Mouse (Mus musculus) v-Abl transformed pro-B cells (cell line): ENCODE data around the gene Gpr15.

ENCODE experiments used
- in situ Hi-C, 2 experiments: fragments of 400-800 bp; cut with MboI; formaldehyde crosslinking; loops; one replicate each; pipeline ENCODE4 v1.15.1; 2025; ENCODE audit not compliant: unreplicated experiment in 2 of 2

Gene Gpr15

DNA sequence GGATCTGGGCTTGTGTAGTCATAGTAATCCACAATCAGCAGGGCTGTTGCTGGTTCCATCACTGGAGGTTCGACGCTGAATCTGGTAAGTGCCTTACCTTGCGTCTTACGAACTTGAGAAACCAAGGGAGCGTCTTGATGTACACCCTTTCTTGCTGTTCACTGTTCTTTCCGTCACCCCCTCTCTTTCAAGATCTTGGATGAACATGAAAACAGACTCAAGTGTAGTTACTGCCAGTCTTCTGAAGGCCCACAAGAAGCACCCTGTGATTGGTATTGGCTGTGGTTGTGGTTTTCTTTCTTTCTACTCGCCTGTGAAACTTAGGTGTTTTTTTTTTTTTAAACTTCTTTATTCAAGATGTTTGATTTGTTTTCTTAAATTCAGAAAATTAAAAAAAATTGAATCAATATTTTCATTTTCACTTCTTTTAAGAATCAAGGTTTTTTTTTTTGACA lies at the start of gene Gpr15:
Gene Gpr15, minus strand, starts transcription at position 405 of the 455 bp plus-strand sequence.
- in situ Hi-C loops = no loop called here

- in situ Hi-C loops = loop anchor here (10.0 to 25.0 kb wide), 3 partner anchors 476 to 624 kb away; no protein-coding TSS in a partner anchor
Measured at GRCm38 (mm10) chr16:58763076-58763475, 44.2 kb upstream of the Gpr15 start, which contains the start of gene Olfr172. Olfr172 (minus strand) TSS chr16:58763176.

DNA sequence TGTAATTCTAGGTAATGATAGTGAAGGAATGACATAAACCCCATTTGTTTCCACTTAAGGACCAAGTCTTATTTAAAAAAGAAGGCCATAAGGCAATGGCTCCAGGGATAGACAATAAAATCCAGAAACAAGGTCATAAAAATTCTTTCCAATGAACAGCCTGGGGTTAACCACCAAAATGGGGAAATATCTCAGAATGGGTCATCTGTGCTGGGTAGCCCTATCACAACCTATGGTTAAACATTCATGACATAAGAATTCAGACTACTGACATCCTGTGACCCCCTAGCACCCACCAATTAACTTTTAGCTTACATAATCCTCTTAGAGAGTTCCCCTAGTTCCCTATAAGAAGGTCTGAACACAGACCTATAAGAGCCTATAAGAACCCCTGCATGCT lies 37.3 kb upstream of the Gpr15 start:
- in situ Hi-C loops = loop anchor here (25.0 kb wide), 2 partner anchors 469 to 631 kb away; no protein-coding TSS in a partner anchor

DNA sequence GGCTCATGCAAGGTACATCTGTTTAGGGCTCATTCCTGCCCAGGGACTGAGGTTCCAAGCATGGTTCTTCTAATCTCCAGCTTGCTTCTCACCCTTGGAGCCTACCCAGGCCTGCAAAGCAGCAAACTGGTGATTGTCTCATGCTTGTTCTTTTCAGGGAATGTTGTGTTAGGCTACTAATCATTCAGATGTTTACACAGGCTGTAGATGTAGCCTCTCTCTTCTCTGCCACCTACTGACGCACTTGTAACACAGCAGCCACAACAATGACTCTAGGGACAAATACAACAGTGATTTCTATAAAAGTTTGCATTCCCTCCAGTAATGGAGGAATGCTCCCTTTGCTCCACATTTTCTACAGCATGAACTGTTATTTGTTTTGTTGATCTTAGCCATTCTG lies 32.4 kb upstream of the Gpr15 start:
- in situ Hi-C loops = loop anchor here (5.0 to 25.0 kb wide), 5 partner anchors 51 to 636 kb away; partner anchors contain the start of gene Olfr173 (in 1 of the 2)

- in situ Hi-C loops = no loop called here
Measured at GRCm38 (mm10) chr16:58746715-58747114, 27.8 kb upstream of the Gpr15 start.

- in situ Hi-C loops = no loop called here
Measured at GRCm38 (mm10) chr16:58740751-58741150, 21.9 kb upstream of the Gpr15 start.

GRCm38 (mm10) chr16:58738800-58739199 lies 19.9 kb upstream of the Gpr15 start:
- in situ Hi-C loops = loop anchor here in 1 of 2 experiments (5.0 kb wide), 1 partner anchor 281 kb away; no protein-coding TSS in a partner anchor

DNA sequence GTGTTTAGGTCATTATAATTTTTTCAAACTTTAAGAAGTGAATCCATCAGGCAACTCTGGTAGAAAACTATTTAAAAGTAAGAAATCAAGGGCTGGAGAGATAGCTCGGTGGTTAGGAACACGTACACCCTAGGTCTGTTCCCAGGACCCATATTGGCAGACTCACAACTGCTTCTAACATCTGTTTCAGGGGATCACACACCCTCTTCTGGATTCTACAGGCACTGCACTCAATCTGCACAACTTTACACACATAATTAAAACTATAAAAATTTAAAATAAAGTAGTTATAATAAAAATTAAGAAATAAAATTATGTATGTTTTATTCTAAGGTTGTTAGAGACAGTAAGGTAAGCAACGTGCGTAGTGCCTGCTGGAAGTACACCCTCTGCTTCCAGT lies 19.3 kb upstream of the Gpr15 start:
- in situ Hi-C loops = loop anchor here in 1 of 2 experiments (5.0 kb wide), 1 partner anchor 281 kb away; no protein-coding TSS in a partner anchor

GRCm38 (mm10) chr16:58728176-58728671 lies 9.4 kb upstream of the Gpr15 start:
- in situ Hi-C loops = loop anchor here (5.0 kb wide), 2 partner anchors 51 to 56 kb away; partner anchors contain the start of gene Cpox (in 1 of the 2)

- in situ Hi-C loops = loop anchor here (5.0 kb wide), 2 partner anchors 50 to 55 kb away; partner anchors contain the start of gene Cpox (in 1 of the 2)
Measured at GRCm38 (mm10) chr16:58727477-58728131, 8.7 kb upstream of the Gpr15 start, which contains the start of gene Cldnd1. Cldnd1 (plus strand) TSS chr16:58727910.

DNA sequence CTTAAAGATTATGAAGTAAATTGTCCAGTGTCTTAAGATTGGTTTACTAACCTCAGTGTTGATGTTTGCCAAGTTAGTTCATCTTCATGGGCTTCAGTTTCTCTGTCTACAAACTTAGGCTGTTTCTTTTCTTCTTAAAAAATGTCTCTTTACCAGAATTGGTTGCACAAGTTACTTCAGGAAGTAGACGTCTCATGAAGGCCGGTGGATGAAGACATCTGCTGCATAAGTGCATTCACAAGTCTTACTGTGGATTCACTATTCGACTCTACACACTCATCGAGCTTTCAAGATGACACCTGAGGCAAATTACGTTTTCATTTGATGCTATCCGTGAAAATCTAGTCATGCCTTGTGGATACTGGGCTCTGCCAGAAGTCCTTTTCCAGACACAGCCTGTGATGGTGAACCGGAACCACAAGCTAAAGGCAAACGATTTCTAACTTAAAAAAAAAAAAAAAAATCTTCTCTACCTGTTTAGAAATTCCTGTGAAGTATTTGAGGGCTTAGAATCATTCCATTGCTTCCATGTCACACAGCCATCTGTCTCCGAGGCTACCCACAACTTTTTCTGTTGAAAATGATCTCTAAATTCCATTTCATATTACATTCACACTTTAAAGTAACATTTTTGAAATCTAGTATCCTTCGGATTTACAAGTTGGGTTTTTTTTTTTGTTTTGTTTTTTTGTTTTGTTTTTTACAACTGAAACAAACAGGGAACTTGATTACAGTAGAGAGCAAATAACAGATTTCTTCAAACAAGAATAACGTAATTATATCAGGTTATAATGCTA lies 8.0 kb upstream of the Gpr15 start:
- in situ Hi-C loops = loop anchor here (5.0 kb wide), 2 partner anchors 50 to 55 kb away; partner anchors contain the start of gene Cpox (in 1 of the 2)

- in situ Hi-C loops = no loop called here
Measured at GRCm38 (mm10) chr16:58722292-58722691, 3.4 kb upstream of the Gpr15 start.

- in situ Hi-C loops = no loop called here
Measured at GRCm38 (mm10) chr16:58715018-58715417, 3.9 kb downstream of the Gpr15 start.

DNA sequence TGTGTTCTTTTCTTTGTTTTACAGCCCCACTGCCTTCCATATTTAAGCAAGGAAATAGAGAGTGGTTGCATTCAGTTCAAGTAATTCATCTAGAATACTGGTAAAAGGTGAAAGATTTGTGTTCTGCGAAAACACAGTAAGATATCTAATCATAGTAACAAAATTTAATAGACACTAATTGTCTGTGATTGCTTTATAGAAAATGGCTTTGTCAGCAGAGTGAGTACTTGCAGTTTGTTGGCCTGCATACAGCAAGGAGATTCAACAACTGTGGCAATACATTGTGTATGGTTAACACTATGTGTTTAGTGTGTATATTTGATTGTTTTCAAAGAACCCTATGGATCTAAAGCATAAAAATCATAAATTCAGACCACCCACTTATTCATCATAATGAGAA lies 5.7 kb downstream of the Gpr15 start:
- in situ Hi-C loops = no loop called here

GRCm38 (mm10) chr16:58712221-58712620 lies 6.6 kb downstream of the Gpr15 start:
- in situ Hi-C loops = no loop called here

DNA sequence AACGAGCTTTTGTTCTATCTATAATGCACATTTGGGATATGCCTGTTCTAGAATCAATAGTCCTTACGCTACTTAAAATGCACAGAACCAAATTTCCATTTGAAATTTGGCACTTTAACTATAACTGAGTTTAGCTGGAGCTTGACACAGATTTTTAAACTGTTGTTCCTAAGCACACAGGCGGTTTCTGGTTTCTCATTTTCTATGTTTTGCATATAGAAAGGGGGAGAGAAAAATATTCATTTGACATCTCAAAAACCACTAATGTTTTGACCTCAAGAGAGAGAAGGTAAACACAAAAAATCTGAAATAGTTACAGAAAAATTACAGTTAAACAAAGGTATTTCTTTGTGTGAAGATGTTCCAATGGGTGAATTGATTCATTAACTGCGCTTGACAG lies 9.3 kb downstream of the Gpr15 start:
- in situ Hi-C loops = no loop called here

- in situ Hi-C loops = no loop called here
Measured at GRCm38 (mm10) chr16:58708601-58709475, 10.0 kb downstream of the Gpr15 start.

DNA sequence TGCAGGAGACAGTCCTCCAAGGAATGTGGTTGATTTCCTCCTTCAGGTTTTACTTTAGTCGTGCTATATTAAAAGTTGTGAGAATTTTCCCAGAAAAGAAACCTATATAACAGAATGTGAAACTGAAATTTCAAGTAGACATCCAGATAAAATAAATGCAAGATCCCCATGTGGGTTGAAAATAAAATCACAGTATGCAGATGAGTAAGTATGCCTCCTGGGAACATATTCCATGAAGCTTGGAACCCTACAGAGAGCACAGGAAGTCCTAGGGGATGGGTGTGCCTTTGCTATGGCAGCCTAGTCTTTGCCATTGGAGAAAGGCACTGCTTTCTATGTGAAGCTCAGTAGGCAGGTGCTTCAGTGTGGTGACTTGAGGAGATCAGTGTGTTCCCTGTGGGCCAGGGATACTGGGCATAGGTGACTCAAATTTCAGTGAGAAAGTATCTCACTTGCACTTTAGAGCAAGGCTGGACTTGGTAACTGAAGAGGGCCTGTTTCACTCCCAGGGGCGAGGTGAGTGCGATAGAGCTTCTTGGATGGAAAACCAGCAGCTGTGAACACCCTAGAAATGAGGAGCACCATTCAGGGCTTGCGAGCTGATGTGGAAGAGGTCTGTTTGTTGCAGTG lies 11.5 kb downstream of the Gpr15 start:
- in situ Hi-C loops = no loop called here

GRCm38 (mm10) chr16:58704999-58705398 lies 13.9 kb downstream of the Gpr15 start:
- in situ Hi-C loops = no loop called here
